Mouse (Mus musculus): ENCODE measurements around the gene Tnfrsf12a.

Gene Tnfrsf12a

DNA sequence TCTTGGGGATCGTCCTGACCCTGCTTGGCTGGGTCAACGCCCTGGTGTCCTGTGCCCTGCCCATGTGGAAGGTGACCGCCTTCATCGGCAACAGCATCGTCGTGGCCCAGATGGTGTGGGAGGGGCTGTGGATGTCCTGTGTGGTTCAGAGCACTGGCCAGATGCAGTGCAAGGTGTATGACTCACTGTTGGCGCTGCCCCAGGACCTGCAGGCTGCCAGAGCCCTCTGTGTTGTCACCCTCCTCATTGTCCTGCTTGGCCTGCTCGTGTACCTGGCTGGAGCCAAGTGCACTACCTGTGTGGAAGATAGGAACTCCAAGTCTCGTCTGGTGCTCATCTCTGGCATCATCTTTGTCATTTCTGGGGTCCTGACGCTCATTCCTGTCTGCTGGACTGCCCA is 3.8 kb upstream of the Tnfrsf12a start:
- DNase-seq (ENCODE audit: low read depth, low spot score): no peak

DNA sequence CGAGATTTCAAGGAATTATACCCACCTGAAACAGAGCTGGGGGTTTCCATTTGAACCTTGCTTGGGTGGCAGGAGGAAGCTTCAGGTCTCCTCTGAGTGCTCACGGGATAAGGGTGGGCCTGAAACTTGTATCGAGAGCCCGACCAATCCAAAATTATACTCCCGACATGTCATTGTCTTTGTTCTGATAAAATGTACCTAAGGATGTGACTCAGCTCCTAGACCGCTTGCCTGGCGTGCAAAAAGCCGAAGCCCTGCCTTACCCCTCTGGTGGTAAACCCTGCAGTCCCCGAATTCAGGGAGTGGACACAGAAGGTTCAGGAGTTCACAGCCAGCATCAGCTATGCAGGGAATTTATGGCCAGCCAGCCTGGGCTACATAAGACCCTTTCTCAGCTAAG is 3.1 kb upstream of the Tnfrsf12a start:
- DNase-seq (ENCODE audit: low read depth, low spot score): no peak

DNA sequence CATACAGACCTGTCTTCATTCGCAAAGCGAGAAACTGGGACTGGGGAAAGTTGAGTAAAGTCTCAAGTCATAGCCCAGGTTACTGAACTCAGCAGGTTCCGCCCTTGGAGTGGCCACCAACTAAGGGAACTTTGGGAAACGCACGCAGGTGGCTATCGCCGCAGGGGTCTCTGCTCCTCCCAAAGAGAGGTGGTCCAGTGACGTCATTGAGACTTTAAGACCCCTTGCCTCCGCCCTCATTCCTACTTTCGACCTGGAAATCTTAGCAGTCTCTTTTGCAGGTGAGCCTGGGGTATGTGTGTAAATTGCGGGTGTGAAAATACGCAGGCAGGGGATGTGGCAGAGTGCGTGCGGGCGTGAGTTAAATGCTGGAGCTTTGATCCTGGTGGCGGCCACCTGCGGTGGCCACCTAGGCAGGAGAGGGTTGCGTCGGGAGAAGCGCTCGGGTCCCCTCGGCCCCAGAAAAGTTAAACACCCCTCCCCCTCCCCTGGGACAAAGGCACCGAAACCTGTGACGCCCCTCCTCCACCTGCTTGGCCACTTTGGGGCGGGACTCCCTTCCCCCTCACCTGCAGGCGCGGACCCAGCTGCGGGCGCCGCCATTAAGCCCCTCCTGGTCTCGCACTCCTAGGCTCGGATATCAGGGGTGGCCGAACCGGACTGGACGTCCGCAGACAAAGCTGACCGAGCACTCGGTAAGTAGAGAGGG is 2.0 kb upstream of the Tnfrsf12a start, which contains the start of gene Cldn6:
TSS of gene Cldn6 (plus strand) at position 123 of the 709 bp plus-strand sequence.
- no peak for DNase-seq (ENCODE audit: low read depth, low spot score)

DNA sequence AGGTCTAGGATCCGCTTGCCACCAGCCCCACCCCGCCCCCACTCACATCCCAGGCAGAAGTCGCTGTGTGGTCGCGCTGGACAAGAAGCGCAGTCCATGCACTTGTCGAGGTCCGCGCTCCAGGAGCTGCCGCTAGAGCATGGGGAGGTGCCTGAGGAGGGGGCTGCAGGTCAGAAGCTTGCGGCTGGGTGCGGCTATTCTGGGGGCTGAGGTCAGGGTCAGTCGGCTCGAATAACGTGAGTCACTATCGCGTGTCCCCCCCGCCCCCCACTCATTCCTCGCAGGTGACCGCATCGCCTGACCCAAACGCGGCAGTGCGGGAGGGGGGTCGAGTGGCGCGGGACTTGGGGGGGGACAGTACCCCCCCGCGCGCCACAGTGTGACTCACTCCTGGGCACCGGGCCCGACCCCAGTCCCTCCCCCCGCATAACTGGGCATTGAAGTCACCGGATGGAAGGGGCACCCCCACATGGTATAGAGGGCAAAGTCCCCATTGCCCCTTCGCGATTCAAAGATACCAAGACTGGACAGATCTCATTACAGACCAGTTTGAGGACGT is 716 bp downstream of the Tnfrsf12a start:
- no peak for DNase-seq (ENCODE audit: low read depth, low spot score)

DNA sequence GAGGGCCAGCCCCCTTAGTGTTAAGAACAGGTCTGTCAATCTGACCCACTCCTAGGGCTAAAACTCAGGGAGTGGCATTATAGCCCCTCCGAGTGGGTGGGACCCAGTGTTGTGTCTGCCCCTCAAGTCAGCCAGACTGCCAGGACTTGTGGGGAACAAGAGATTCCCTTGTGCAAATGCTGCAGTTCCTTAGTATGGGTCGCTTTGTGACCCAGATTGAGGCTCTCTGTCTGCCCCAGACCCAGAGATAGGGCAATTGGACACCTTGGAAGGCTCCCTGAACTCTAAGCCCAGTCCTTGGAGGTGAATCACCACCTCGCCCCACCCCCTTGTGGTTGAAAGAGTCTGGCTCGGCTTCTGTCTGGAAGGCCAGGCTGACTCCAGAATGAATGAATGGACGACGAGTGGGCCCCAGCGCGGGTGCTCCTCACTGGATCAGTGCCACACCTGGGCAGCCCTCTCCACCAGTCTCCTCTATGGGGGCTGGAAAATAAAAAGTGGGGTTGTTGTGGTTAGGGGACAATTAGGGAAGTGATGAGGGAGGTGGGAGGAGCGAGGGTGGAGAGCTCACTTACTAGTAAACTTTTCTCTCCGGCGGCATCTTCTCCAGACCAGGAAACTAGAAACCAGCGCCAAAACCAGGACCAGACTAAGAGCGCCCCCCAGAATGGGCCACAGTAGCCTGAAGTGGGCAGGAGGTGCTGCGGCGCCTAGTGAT is 1.5 kb downstream of the Tnfrsf12a start:
- DNase-seq (ENCODE audit: low read depth, low spot score): peak; percentile 66

DNA sequence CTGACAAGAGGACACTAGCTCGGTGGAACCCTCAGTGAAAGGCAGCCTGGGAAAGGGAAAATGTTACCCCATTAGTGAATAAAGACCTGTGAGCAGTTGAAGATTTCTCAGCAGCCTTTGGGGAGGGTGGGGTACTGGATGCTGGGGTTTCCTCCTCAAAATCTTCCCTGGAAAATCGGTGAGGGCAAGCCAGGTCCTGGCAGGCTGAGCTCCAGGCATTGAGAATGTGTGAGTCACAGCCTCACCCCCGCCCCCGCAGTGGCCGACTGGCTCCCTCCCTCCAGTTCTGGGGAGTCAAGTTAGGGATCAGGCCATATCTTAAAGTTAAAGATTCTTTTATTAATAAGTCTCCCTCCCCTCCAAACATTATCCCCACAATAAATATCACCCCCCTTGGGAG is 2.1 kb downstream of the Tnfrsf12a start:
- DNase-seq (ENCODE audit: low read depth, low spot score): no peak

DNA sequence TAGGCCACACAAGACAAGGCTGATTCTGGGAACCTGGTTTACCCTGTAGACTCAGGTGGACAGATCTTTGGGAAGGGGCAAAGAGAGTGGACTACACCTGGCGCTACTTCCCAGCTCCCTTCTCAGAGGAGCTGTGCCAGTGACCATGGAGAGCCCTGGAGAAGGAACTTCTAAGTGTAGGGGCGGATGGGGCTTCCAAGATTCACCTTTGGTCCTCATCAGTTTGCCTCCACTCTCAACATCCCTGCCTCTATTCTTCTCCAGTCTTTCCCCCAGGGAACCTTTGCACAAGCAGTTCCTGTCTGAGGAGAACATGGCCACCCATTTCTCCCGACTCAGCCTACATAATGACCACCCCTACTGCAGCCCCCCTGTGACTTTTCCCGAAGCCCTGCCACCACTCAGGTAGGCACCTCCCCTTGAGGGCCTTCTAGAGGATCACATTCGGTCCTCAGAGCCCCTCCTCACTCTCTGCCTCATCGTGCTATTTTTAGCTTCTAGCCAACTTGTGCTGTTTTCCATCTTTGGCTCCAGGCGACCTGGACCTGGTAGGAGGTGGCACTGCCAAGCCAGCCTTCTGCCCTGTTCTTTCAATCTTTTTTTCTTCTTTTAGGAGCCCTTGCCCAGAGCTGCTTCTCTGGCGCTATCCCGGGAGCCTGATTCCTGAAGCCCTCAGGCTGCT is 2.9 kb downstream of the Tnfrsf12a start:
- DNase-seq (ENCODE audit: low read depth, low spot score): no peak

DNA sequence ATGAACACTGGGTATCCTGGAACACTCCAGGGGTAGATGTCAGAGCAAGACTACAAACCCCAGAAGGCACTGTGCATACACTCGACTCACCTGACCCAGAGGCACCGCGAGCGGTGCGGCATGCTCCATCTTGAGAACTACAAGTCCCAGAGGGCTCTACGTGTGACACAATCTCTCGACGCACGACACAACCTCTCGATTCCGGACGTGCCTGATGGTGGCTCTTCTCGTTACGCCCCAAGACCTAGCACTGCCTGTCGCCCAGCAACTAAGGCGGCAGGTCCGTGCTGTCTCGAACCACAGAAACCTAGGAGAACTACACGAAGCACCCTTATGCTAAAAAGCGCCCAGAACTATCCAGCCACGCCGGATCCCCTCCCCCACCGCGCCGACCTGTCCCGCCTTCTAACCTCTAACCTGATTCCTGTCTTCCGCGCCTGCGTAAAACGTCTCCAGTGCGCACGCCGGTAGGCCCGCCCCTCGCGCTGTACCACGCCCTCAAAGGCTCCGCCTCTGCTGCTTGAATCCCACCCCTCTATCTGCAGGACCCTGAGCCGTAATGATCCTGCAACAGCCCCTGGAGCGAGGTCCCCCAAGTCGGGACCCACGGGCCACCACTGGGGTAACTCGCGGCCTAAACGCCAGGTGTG is 3.7 kb downstream of the Tnfrsf12a start, which contains the start of the genes Hcfc1r1 and Thoc6:
TSS of gene Hcfc1r1 (plus strand) at position 173 of the 650 bp plus-strand sequence.
TSS of gene Thoc6 (minus strand) at position 459 of the 650 bp plus-strand sequence.
- DNase-seq (ENCODE audit: low read depth, low spot score): peak; percentile 99

DNA sequence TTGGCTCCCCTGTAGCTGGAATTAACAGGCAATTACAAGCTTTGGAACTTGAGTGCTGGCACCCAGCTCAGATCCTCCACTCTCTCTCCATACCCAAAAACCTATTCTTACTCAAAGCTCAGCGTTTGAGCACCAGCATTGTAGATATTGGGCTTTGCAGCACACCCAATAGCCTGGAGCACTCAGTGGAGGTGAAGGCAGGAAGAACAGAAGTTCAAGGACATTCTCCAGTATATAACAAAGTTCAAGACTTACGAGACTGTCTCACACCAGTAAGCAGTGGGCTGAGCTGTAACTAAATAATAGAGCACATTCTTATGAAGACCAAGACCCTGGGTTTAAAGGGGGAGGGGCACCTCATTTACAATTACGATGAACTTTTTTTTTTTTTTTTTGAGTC is 4.5 kb downstream of the Tnfrsf12a start:
- no peak for DNase-seq (ENCODE audit: low read depth, low spot score)

DNA sequence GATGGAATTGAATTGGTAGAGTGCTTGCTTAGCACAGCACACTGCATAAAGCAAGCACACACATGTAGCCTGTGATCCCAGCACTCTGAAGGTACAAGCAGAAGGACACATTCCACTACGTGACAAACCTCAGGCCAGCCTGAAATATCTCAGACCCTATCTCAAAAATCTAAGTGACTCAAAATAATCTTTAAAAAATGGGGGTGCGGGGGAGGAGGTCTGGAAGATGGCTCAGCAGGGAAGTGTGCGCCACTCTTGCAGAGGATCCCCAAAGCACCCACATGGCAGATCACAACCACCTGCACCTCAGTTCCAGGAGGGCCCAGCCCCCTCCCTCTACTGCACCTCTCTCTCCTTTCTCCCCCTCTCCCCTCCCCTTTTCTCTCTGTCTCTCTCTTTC is 5.7 kb downstream of the Tnfrsf12a start:
- DNase-seq (ENCODE audit: low read depth, low spot score): no peak

DNA sequence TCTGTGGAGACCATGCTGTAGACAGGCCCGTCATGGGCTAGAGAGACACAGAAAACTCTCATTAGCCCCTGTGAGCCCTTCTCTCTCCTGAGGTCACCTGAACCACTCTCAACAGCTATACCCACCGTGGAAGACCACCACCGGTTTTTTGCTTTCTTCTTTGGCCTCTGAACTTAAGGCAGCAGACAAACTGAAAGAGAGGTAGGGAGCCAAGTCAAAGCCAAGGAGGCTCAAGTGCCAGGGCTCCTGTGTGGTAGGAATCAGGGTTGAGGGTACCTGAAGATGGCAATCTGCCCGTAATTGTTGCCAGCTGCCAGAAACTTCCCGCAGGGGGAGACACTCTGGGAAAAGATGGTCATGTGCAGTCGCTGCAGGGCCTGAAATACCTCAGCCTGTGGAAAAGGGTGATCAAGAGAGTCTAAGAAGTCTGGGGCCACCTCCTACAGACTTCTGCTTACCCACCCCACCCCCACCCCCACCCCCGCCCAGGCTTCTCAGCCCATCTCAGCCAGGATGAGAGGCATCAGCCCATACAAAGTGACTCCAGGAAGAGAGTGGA is 6.7 kb downstream of the Tnfrsf12a start:
- peak; percentile 56 for DNase-seq (ENCODE audit: low read depth, low spot score)

DNA sequence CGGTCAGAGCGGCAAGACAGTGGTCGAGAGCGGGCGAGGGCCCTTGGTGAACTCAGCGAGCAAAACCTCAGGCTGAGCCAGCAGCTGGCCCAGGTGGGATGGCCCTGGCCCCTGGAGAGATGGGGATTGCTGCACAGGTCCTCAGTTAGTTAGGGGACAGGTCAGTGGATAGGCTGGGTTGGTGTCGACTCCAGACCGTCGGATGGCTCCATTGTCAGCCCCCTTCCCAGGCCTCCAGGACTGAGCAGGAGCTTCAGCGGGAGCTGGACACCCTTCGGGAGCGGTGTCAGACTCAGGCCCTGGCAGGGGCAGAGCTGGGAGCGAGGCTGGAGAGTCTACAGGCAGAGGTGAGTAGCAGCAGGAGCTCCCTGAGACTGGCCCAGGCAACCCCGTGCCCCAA is 11.8 kb downstream of the Tnfrsf12a start:
- no peak for DNase-seq (ENCODE audit: low read depth, low spot score)

DNA sequence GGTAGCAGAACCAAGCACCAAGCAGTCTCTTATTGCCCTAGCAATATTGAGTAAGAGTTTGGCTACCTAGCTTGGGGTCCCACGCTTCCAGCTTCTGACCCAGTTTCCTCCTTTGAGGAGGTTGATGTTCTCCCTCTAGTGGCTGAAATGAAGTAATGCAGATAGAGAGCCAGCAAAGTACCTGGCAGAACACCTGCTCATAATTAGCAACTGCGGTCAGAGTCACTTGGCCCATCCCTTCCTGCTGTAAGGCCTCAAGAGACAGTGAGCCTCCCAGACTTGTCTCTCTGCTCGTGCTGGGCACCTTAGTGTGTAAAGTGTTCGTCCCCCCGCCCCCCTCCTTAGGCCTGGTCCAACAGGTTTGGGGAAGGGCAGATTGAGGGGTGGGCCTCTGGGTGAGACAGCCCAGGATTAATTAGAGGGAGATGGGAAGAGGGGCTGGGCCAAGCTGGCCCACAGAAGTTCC is 12.7 kb downstream of the Tnfrsf12a start:
- peak; percentile 74 for DNase-seq (ENCODE audit: low read depth, low spot score)

DNA sequence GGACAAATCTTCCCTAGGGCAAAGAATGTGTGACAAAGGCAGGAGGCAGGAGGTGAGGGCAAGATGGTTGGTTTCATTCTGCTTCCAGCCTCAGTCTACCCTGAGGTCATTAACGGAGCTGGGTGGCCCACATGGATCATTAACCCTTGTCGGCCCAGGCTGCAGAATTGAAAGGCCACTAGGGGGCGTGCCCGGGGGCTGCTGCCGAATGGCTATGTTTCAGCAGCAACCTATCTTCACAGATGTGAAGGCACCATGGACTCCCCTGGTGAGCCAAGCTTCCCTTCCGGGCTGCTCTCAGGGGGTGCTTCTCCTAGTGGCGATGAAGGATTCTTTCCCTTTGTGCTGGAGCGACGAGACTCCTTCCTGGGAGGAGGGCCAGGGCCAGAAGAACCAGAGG is 15.7 kb downstream of the Tnfrsf12a start:
- DNase-seq (ENCODE audit: low read depth, low spot score): peak; percentile 85

DNA sequence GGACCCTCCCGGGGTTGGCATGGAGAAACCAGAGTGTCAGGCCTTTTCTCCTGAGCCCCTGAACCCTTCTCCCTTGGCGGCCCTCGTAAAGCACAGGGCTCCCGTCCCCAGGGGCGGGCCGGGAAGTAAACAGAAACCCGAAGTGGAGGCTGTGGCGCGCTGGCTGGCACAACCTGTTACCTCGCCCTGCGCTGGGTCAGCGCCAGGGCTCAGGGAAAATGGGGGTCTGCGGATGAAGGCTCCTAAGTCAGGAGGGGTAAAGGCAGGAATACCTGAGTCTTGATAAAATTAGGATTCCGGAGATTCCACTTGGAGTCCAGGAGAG is 16.4 kb downstream of the Tnfrsf12a start:
- DNase-seq (ENCODE audit: low read depth, low spot score): no peak

DNA sequence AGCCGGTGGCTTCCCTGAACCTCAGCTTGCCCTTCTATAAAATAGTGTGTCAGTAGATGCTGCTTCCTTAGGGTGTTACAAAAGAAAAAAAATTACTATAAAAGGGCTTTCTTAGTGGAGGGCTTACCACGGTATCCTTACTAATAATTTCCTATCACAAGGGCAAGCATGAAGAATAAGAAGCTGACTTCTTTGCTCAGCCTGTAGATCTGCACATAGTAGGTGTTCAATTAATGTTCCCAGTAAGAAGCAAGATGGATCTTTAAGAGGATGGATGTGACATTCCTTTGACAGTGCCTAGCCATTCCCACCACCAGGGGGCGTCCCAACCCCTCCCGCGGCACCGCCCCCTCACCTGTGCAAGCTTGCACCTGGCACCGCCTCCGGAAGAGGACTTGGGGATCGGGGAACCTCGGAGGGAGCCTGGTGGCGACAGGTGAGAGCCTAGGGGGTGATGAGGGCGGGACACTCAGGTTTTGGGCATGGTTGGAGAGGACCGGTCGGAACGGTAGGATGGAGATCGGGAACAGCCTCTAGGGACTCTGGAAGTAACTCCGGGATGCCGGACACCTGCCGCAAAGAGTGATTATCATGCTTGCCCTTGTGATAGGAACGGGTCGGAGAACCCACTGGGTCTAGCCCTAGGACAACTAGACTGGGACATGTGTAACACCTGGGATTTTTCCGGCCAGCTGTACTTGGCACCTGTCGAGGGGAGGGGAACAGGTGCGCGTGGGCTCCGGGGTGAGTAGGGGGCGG is 17.0 kb downstream of the Tnfrsf12a start, which contains the start of gene Bicdl2:
TSS of gene Bicdl2 (plus strand) at position 390 of the 759 bp plus-strand sequence.
- DNase-seq (ENCODE audit: low read depth, low spot score): peak; percentile 75

DNA sequence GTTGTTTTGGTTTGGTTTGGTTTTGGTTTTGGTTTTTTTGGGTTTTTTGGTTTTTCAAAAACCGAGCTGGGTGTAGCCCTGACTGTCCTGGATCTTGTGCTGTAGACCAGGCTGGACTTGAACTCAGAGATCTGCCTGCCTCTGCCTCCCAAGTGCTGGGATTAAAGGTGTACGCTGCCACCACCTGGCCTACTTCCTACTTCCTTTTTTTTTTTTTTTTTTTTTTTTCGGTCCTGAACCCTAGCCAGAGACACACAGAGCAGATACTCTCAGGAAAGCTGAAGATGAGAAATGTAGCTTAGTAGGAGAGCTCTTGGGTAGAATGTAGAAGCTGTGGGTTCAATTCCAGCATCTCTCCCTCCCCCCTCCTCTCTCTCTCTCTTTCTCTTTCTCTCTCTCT is 18.8 kb downstream of the Tnfrsf12a start:
- DNase-seq (ENCODE audit: low read depth, low spot score): no peak

DNA sequence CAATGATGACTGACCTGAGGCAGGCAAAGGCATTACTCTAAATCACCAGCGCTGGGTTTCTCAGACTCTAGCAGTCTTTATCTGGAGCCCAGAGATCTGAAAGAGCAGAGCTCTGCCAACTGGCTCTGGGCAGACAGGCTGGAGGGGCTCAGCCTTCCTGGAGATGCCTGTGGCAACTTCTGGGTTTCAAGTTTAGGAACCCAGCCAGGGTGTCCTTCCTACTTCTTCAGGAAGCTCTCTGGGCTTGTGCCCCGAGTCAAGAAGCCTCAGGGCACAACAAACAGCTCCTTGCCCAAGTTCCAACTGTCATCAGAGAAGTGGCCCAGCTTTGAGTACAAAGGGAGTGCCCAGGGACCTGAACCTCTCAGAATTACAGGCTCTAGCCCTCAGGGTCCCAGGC is 22.9 kb downstream of the Tnfrsf12a start:
- no peak for DNase-seq (ENCODE audit: low read depth, low spot score)

DNA sequence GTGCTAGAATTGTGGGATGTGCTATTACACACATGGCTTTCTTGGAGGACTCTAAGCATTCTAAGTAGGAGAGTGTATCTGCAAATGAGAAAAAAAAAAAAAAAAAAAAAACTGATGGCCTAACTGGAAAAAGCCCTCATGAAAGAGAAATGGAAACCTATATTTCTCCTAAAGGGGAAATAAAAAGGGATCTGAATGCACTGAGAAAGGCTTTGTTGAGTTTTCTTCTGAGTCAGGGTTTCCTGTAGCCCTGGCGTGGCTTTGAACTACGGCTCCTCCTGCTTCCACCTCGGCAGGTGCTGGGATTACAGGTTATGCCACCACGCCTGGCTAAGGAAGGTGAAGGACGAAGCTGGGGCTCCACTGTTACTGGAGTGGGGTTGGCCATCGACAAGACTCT is 23.3 kb downstream of the Tnfrsf12a start:
- no peak for DNase-seq (ENCODE audit: low read depth, low spot score)

DNA sequence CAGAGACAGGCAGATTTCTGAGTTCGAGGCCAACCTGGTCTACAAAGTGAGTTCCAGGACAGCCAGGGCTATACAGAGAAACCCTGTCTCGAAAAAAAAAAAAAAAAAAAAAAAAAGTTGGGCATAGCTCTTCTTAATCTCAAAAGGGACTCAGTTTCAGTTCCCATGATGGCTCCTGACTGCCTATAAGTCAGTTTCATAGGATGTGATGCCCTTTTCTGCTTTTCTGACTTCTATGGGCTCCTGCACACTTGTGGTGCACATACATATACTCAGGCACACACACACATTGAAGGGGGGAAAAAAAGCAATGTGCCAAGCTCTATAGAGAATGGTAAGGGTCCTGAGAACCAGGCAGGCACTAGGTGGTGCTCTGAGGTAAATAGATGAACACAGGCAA is 23.9 kb downstream of the Tnfrsf12a start:
- DNase-seq (ENCODE audit: low read depth, low spot score): no peak

DNA sequence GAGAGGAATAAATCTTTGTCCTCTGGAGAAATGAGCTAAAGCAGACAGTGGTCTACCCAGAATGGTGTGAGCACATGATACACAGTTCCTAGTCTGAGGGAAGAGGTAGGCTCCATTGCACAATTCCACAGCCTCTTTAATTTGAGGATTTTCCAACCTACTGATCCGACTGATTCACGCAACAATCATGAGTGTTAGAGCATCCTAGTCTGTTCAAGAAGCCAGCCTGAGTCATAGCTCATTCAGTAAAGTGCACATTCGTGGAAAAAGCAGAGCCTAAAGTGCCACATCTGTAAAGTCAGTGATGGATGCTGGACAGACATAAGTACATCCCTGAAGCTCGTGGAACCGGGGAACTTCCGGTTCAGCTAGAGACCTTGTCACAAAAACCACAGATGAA is 25.9 kb downstream of the Tnfrsf12a start:
- no peak for DNase-seq (ENCODE audit: low read depth, low spot score)
